Mouse (Mus musculus): Measurements from ENCODE around the gene Srd5a1. TPM values are rescaled to one million over a fixed set of nuclear protein-coding genes. Genes with fewer than 3 reads are reported as not detected.
A peak's percentile ranks its signal among the peaks of the same experiment; 100 is the strongest.
"Not testable (repeated sequence)": the region's sequence is repeated elsewhere in the genome, so short reads cannot be mapped to it uniquely, and the experiment has no call there.

Srd5a1 gene
- polyA plus RNA-seq, 1 experiment from 2014 or later = 26.7 TPM

DNA sequence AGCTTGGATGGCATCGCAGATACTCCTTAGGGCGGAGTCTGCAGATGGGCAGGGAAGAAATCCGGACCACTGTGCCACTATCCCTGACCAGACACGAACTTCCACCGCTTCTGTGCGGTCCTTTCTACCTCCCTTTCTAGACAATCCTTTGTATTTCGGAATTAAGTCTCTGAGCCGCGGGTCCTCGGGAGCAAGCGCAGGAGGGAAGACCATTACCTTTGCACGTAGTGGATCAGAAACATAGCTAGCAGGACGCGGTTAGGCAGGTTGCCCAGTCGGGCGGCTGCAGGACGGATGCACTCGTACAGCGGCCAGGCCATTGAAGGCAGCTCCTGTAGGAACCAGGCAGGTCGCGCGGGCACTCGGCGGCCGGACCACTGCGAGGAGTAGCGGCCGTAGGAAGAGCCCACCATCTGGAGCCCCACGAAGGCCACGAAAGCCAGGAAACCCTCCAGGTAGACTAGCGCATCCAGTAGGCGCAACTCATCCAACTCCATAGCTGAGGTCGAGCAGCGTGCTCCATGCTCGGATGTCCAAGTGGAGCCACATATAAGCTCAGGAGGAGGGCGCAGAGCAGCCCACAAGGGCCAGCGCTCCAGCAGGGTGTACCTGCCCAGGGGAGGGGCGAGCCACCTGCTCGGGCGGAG, 368 bp downstream of the Srd5a1 start:
- Histone ChIP-seq H3K9ac (peak overlapping the region; percentile 70), H3K36me3 (peaks cover 19% of the 10 kb centered on the region), H3K27me3 (no peaks in the 10 kb centered on the region), H3K27ac (peak overlapping the region; percentile 19; the same call in 1 of the 2 replicates), H3K4me2 (replicated peaks) (peak overlapping the region; percentile 89), H3K4me3 (peak overlapping the region; percentile 95), H3K9me3 (replicated peaks) (no peaks in the 10 kb centered on the region), H3K4me1 (peaks cover 13% of the 10 kb centered on the region)
- no peak for ATAC-seq (ENCODE audit: low FRiP score)
- WGBS = under 1% methylated on average over 40 of the region's 40 CpGs

DNA sequence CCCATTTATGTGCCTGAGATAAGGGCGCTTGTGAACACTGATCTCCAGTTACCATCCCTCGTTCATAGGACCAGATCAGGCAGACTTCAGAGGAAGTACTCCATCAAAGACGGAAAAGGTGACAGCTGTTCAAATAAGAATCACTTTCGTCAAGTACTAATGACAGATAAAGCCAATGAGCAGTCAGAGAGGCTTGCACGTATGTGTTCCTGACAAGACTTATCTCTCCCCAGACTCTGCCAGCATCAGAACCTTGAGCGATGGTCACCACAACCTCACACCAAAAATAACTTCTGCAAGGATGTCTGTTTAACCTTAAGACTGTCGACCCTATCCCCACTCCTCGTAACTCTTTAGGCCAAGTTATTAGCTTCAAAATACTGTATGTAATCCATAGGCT, 2.5 kb downstream of the Srd5a1 start:
- Histone ChIP-seq H3K9ac (no peak overlapping the region), H3K9me3 (replicated peaks) (no peaks in the 10 kb centered on the region), H3K4me1 (peaks cover 13% of the 10 kb centered on the region), H3K27me3 (no peaks in the 10 kb centered on the region), H3K4me2 (replicated peaks) (no peak overlapping the region), H3K4me3 (no peak overlapping the region), H3K27ac (no peak overlapping the region), H3K36me3 (peaks cover 1% of the 10 kb centered on the region; the same call in 1 of the 2 replicates)
- ATAC-seq (ENCODE audit: low FRiP score) = no peak
- 86% methylated on average over 8 of the region's 8 CpGs for WGBS

- Histone ChIP-seq H3K9ac (no peak overlapping the region), H3K9me3 (replicated peaks) (no peaks in the 10 kb centered on the region), H3K27ac (no peak overlapping the region), H3K27me3 (no peaks in the 10 kb centered on the region), H3K4me3 (no peak overlapping the region), H3K36me3 (no peaks in the 10 kb centered on the region), H3K4me2 (replicated peaks) (no peak overlapping the region), H3K4me1 (no peaks in the 10 kb centered on the region)
- WGBS = 88% methylated on average over 1 of the region's 1 CpGs
- no peak for ATAC-seq (ENCODE audit: low FRiP score)
These were observed 6.6 kb downstream of the Srd5a1 start for GRCm38 (mm10) chr13:69604670-69605069.

DNA sequence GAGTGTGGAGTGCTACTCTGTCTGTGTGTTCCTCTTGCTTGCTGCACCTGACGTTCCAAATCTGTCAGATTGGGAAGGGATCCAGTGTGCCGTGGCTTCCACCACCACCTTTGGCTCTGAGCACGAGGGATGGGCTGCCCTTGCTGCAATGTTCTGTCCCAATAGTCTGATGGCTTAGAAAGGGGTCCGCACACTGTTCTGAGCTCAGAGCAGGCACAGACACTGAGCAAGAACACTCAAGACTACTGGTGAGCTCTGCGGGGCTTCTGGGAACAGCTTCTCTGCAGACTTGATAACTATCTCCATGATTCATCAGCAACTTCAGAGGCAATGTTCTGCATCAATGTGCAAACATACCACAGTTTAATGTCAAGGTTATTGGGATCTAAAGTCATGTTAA, 9.9 kb downstream of the Srd5a1 start:
- no peaks in the 10 kb centered on the region for H3K9me3 ChIP-seq (replicated peaks)
- 87% methylated on average over 5 of the region's 5 CpGs for WGBS
- no peaks in the 10 kb centered on the region for H3K36me3 ChIP-seq
- no peak overlapping the region for H3K4me3 ChIP-seq
- H3K9ac ChIP-seq = no peak overlapping the region
- no peak overlapping the region for H3K4me2 ChIP-seq (replicated peaks)
- no peak overlapping the region for H3K27ac ChIP-seq
- H3K27me3 ChIP-seq = no peaks in the 10 kb centered on the region
- ATAC-seq (ENCODE audit: low FRiP score) = no peak
- H3K4me1 ChIP-seq = no peaks in the 10 kb centered on the region

DNA sequence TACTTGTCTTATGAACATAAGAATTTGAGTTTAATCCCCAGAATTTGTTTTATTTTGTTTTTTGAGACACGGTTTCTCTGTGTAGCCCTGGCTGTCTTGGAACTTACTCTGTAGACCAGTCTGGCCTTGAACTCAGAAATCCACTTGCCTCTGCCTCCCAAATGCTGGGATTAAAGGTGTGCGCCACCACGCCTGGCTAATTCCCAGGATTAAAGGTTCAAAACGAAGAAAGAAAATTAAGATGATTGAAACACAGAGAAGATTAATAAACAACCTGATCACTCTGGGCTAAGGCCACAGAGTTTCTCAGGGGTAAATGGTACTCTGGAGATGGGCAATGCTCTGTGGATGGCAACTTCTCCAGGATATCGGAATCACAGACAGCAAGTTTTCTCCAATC, 10.4 kb downstream of the Srd5a1 start:
- H3K9ac ChIP-seq; H3K4me3 ChIP-seq; ATAC-seq (ENCODE audit: low FRiP score); H3K27ac ChIP-seq; H3K9me3 ChIP-seq (replicated peaks); H3K27me3 ChIP-seq; H3K4me1 ChIP-seq; H3K36me3 ChIP-seq; H3K4me2 ChIP-seq (replicated peaks): not testable (repeated sequence)
- WGBS = 91% methylated on average over 5 of the region's 5 CpGs

DNA sequence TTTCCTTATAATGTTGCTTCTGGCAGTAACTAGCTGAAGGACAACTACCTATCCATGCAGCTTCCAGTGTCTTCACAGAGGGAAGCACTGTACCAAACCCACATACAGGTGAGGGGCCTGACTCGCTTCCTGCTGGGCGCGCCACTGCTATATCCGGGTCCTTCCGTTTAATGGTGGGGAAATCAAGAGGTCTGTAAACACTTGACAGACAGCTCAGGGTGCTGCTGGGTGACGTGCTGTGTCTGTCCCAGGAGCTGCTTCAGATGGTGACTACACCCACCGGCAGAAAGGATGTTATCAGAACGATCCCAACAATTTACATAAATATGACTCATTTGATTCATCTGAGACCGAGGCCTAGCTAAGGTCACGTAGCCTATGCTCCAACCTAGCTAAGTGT, 12.4 kb downstream of the Srd5a1 start:
- 86% methylated on average over 10 of the region's 10 CpGs for WGBS
- no peak overlapping the region for H3K4me2 ChIP-seq (replicated peaks)
- no peak overlapping the region for H3K9ac ChIP-seq
- no peak for ATAC-seq (ENCODE audit: low FRiP score)
- H3K4me1 ChIP-seq = no peaks in the 10 kb centered on the region
- H3K36me3 ChIP-seq = no peaks in the 10 kb centered on the region
- no peak overlapping the region for H3K4me3 ChIP-seq
- H3K27me3 ChIP-seq = no peaks in the 10 kb centered on the region
- no peak overlapping the region for H3K27ac ChIP-seq
- H3K9me3 ChIP-seq (replicated peaks) = no peaks in the 10 kb centered on the region

GRCm38 (mm10) chr13:69596515-69596914, 14.7 kb downstream of the Srd5a1 start:
- no peaks in the 10 kb centered on the region for H3K27me3 ChIP-seq
- no peak for ATAC-seq (ENCODE audit: low FRiP score)
- H3K27ac ChIP-seq = no peak overlapping the region
- H3K4me3 ChIP-seq = no peak overlapping the region
- H3K36me3 ChIP-seq = no peaks in the 10 kb centered on the region
- WGBS = 87% methylated on average over 2 of the region's 2 CpGs
- H3K4me1 ChIP-seq = no peaks in the 10 kb centered on the region
- H3K4me2 ChIP-seq (replicated peaks) = no peak overlapping the region
- no peaks in the 10 kb centered on the region for H3K9me3 ChIP-seq (replicated peaks)
- H3K9ac ChIP-seq = no peak overlapping the region

DNA sequence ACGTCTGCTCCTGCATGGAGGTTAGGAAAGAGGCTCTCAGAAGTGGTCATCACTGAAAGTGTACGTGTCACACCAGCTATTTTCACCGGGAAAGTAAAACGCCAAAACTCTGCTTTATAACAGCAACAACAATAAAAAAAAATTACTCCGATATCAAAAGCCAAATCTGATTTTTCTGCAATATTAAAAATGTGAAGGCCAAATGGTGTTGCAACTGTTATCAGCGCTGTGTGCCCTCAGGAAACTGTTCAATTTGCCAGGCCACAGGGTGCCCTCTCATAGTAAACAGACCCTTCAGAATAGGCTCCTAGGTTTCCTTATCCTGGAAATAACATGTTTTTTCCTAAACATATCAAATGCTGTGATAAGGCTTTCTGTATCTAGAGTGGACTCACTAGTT, 15.3 kb downstream of the Srd5a1 start:
- no peak overlapping the region for H3K27ac ChIP-seq
- H3K27me3 ChIP-seq = no peaks in the 10 kb centered on the region
- no peak overlapping the region for H3K4me3 ChIP-seq
- H3K36me3 ChIP-seq = no peaks in the 10 kb centered on the region
- H3K4me1 ChIP-seq = no peaks in the 10 kb centered on the region
- 92% methylated on average over 6 of the region's 6 CpGs for WGBS
- H3K9ac ChIP-seq = no peak overlapping the region
- no peaks in the 10 kb centered on the region for H3K9me3 ChIP-seq (replicated peaks)
- ATAC-seq (ENCODE audit: low FRiP score) = no peak
- no peak overlapping the region for H3K4me2 ChIP-seq (replicated peaks)

DNA sequence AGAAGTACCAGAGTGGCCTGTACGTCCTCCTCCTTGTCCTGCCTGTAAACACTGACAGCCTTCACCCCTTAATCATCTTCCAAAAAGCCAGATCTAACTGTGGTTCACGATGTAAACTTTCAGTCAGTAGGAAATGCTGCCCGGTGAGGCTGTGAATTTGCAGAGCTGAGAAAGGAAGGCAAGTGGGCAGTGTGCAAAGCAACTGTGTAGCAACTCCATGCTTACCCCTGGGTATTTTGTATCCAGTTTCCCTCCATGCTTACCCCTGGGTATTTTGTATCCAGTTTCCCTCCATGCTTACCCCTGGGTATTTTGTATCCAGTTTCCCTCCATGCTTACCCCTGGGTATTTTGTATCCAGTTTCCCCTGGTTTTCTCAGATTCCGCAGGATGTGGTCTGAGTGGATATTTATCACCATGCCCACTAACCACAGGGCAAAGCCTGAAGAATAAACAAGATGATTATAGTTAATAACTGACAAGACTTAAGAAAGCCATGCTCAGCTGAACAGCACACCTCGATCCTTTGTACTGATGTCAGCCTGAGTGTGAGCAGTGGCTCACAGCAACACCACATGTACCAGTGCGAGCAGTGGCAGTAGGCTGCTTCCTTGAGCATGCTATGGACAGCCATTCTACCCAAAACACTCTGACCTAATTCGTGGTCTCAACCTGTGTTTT, 16.5 kb downstream of the Srd5a1 start:
- H3K4me1 ChIP-seq = no peaks in the 10 kb centered on the region
- H3K27me3 ChIP-seq = no peaks in the 10 kb centered on the region
- no peak overlapping the region for H3K4me2 ChIP-seq (replicated peaks)
- H3K27ac ChIP-seq = no peak overlapping the region
- H3K9me3 ChIP-seq (replicated peaks) = no peaks in the 10 kb centered on the region
- H3K9ac ChIP-seq = no peak overlapping the region
- 87% methylated on average over 7 of the region's 7 CpGs for WGBS
- ATAC-seq (ENCODE audit: low FRiP score) = no peak
- H3K4me3 ChIP-seq = no peak overlapping the region
- no peaks in the 10 kb centered on the region for H3K36me3 ChIP-seq

- no peak overlapping the region for H3K9ac ChIP-seq
- H3K4me2 ChIP-seq (replicated peaks) = no peak overlapping the region
- WGBS = 74% methylated on average over 8 of the region's 8 CpGs
- no peaks in the 10 kb centered on the region for H3K9me3 ChIP-seq (replicated peaks)
- no peaks in the 10 kb centered on the region for H3K36me3 ChIP-seq
- ATAC-seq (ENCODE audit: low FRiP score) = no peak
- no peak overlapping the region for H3K4me3 ChIP-seq
- H3K27ac ChIP-seq = no peak overlapping the region
- no peaks in the 10 kb centered on the region for H3K4me1 ChIP-seq
- H3K27me3 ChIP-seq = no peaks in the 10 kb centered on the region
These were observed 17.8 kb downstream of the Srd5a1 start for GRCm38 (mm10) chr13:69593453-69593852.

DNA sequence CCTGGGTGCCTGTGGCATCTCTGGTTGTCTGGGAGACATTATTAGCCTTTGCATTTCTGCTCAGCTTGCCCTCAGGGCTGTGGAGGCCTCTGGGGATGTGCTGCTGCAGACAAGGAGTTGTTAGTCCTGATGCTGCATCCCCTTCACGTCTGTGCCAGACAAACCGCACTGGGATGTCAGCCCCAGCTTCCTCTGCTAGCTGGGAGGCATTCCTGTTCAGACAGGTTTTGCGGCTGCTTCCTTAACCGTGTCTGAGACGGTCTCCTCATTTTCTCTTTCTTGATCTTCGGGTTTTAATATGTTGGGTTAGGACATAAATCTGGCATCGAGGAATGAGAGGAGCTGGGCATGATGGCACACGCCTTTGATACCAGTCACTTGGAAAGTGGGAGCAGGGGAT, 19.0 kb downstream of the Srd5a1 start:
- WGBS = 86% methylated on average over 8 of the region's 8 CpGs
- Histone ChIP-seq H3K9me3 (replicated peaks) (no peaks in the 10 kb centered on the region), H3K4me3 (no peak overlapping the region), H3K36me3 (no peaks in the 10 kb centered on the region), H3K4me2 (replicated peaks) (no peak overlapping the region), H3K27me3 (no peaks in the 10 kb centered on the region), H3K4me1 (no peaks in the 10 kb centered on the region), H3K27ac (no peak overlapping the region), H3K9ac (no peak overlapping the region)
- ATAC-seq (ENCODE audit: low FRiP score) = no peak

DNA sequence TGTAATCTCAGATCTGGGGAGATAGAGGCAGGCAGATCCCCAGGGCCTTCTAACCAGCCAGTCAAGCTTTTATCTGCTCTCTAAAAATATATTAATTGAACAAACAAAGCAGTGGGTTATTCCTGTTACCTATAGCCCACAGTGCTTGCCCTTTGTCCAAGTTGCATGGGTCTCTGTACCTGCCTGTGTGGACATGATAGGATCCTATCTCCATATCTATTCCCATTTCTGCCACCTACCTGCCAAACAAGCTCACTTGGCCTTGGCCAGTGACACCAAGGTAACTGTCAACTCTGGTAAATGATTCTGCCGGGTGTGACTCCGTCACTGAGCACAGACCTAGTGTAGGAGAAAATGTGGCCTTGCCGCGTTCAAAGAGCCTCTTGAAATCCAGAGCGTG, 19.9 kb downstream of the Srd5a1 start:
- no peaks in the 10 kb centered on the region for H3K9me3 ChIP-seq (replicated peaks)
- no peaks in the 10 kb centered on the region for H3K36me3 ChIP-seq
- no peak overlapping the region for H3K9ac ChIP-seq
- no peak for ATAC-seq (ENCODE audit: low FRiP score)
- 96% methylated on average over 5 of the region's 5 CpGs for WGBS
- no peak overlapping the region for H3K4me3 ChIP-seq
- H3K4me1 ChIP-seq = no peaks in the 10 kb centered on the region
- H3K27me3 ChIP-seq = no peaks in the 10 kb centered on the region
- no peak overlapping the region for H3K27ac ChIP-seq
- H3K4me2 ChIP-seq (replicated peaks) = no peak overlapping the region

GRCm38 (mm10) chr13:69588263-69588662, 23.0 kb downstream of the Srd5a1 start:
- H3K27ac ChIP-seq = no peak overlapping the region
- ATAC-seq (ENCODE audit: low FRiP score) = no peak
- H3K9me3 ChIP-seq (replicated peaks) = no peaks in the 10 kb centered on the region
- H3K4me2 ChIP-seq (replicated peaks) = no peak overlapping the region
- H3K4me3 ChIP-seq = no peak overlapping the region
- H3K9ac ChIP-seq = no peak overlapping the region
- H3K4me1 ChIP-seq = no peaks in the 10 kb centered on the region
- 71% methylated on average over 6 of the region's 6 CpGs for WGBS
- no peaks in the 10 kb centered on the region for H3K36me3 ChIP-seq
- no peaks in the 10 kb centered on the region for H3K27me3 ChIP-seq
